Mouse (Mus musculus) lung, embryonic 16.5 days (tissue): Measurements from ENCODE around the gene Zfp704. TPM values are rescaled to one million over a fixed set of nuclear protein-coding genes. Genes with fewer than 3 reads are reported as not detected.

ENCODE experiments used
- ATAC-seq: fragments of 200-750 bp; cut with Nextera tagmentation; 2 replicates; pipeline ENCODE4 v1.8.0; 2017; ENCODE audit warnings: low read depth, mild to moderate bottlenecking, moderate library complexity
- H3K27ac ChIP-seq: fragments of 300-500 bp; sonication (generic); 2 replicates; pipeline ENCODE4 v1.5.1; 2014; ENCODE audit warnings: mild to moderate bottlenecking, control low read depth, low read length
- H3K27me3 ChIP-seq: fragments of 300-500 bp; sonication (generic); 2 replicates; pipeline ENCODE4 v1.6.1; 2014; ENCODE audit warnings: low read depth, low read length, mixed read lengths; ENCODE audit not compliant: control insufficient read depth, insufficient read depth
- H3K36me3 ChIP-seq: fragments of 300-500 bp; sonication (generic); 2 replicates; pipeline ENCODE4 v1.6.1; 2014; ENCODE audit warnings: low read length; ENCODE audit not compliant: control insufficient read depth, insufficient read depth
- H3K4me1 ChIP-seq: fragments of 300-500 bp; sonication (generic); replicated peaks from 2 replicates; pipeline ENCODE4 v1.6.1; 2014; ENCODE audit warnings: low read length, mixed read lengths; ENCODE audit not compliant: control insufficient read depth, insufficient read depth
- H3K4me2 ChIP-seq: fragments of 300-500 bp; sonication (generic); 2 replicates; pipeline ENCODE4 v1.6.1; 2014; ENCODE audit warnings: low read depth, low read length, control low read depth
- H3K4me3 ChIP-seq: fragments of 300-500 bp; sonication (generic); 2 replicates; pipeline ENCODE4 v1.5.1; 2014; ENCODE audit warnings: mild to moderate bottlenecking, low read length, control low read depth
- H3K9ac ChIP-seq: fragments of 300-500 bp; sonication (generic); 2 replicates; pipeline ENCODE4 v1.6.1; 2014; ENCODE audit warnings: low read length, control low read depth
- H3K9me3 ChIP-seq: fragments of 300-500 bp; sonication (generic); 2 replicates; pipeline ENCODE4 v1.6.1; 2016; ENCODE audit warnings: low read length; ENCODE audit not compliant: control insufficient read depth
- WGBS: fragments of 180-500 bp; shearing (Covaris S2); extraction: QIAGEN DNeasy Blood & Tissue Kit; methylation state at CpG from one replicate; pipeline ENCODE4 v1.1.7; 2014; 5-methylcytosine and 5-hydroxymethylcytosine counted together
- polyA plus RNA-seq: library from polyadenylated mRNA; unstranded; fragments of >200 nt; fragmentation: Nextera tagmentation; extraction: Ambion mirVana; gene quantifications from 2 replicates; pipeline ENCODE4 v1.2.1, GENCODE M21; 2015

Zfp704 gene
- polyA plus RNA-seq, 1 experiment from 2014 or later, result 8.9 TPM

GRCm38 (mm10) chr3:9398271-9398670 lies 211.6 kb downstream of the Zfp704 start:
- no peak overlapping the region for H3K27ac ChIP-seq
- H3K9me3 ChIP-seq, result no peaks in the 10 kb centered on the region
- no peaks in the 10 kb centered on the region for H3K27me3 ChIP-seq
- peaks cover 26% of the 10 kb centered on the region for H3K4me1 ChIP-seq
- no peak overlapping the region for H3K4me2 ChIP-seq
- WGBS, result 63% methylated on average over 5 of the region's 5 CpGs
- H3K4me3 ChIP-seq, result no peak overlapping the region
- H3K36me3 ChIP-seq, result no peaks in the 10 kb centered on the region
- H3K9ac ChIP-seq, result no peak overlapping the region
- ATAC-seq, result no peak
